Mouse (Mus musculus): ENCODE measurements at regions not wholly inside any gene's neighbourhood (a gene's known extent, or its start where the extent isn't known, plus 50 kb on each side); places are given as distances from the start of the nearest gene placed in this dataset.

DNA sequence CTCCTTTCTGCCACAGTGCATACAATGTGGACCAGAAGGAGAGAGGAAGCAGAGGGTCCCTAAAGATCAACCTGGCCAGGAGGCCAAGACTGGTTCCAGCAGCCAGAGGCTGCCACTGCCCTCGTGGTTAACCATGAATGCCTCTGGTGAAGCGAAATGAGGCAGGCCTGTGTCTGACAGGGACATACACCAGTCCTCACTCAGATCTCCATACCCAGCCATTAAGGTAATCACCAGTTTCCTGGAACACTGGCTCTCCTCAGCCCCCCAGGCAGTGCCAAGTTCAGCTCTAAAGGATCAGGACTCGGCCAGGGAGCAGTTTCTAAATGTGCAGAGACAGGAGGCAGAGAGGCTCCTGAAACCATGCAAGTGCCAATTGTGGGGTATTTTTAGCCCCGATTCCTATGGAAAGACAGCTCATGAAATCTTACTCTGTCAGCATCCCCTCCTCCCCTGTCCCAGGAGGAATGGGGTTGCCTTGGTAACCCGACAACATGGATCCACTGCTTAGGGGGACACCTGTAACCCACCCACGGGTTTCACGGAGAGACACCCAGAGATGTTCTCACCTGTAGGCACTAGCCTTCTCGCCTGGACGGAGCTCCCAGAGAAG lies 103.6 kb downstream of the Ier5 start:
- DNase-seq (ENCODE audit: low read depth, low spot score): no peak

DNA sequence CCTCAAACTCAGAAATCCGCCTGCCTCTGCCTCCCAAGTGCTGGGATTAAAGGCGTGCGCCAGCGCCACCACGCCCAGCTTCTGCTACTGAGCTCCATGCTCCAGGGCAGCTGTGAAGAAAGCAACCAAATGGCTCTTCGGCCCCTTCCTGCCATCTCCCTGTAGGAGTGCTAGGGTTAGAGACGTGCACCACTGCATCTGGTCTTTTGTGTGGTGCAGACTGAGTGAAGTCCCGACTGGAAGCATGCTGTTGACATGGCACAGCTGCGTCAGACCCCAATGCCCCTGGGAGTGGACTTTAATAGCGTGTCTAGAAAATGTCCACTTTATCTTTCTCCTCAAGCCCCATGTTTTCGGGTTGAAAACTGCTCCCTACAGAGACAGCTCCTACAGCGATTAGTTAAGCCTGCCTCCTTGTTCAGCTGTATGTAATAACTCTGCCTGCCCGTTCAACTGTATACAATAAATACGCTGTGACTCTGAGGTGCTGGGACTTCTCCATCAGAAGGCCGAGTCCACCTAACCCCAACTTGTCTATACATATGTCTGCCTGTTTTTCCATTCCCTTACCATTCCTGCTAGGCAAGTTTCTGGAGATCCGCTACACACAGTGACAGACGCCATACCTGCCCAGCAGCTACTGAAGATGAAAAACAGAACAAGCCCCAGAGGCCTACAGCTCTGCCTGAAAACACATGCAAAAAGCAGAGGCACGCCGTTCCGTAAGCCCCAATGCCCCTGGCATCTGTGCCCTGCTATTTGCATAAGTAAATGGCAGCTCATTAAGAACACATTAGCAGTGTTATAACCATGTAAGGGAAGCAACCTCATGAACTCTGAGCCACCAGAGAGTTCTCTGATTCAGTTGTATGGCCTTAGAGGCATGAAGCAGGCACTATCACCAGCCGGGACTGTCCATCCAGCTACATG lies 105.2 kb downstream of the Ier5 start:
- peak; percentile 24 for DNase-seq (ENCODE audit: low read depth, low spot score)

DNA sequence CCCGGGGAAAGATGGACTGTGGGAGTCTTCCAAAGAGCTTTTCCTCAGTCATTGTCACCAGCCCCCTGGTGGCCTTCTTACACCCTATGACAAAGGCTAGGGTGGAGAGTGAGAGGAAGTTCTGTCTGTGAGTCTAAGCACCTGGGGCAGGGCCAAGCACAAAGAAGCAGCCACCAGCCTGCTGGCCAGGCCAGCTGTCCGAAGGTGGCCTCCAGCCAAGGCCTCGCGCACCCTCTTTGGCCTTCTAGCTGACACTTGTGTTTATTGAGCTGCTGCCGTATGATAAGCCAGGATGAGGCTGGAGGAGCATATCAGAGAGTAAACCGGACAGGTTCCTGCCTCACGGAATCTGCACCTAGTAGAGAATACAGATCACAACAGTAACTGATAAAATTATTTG lies 99.0 kb upstream of the Cacna1e start:
- DNase-seq (ENCODE audit: low read depth, low spot score): no peak

DNA sequence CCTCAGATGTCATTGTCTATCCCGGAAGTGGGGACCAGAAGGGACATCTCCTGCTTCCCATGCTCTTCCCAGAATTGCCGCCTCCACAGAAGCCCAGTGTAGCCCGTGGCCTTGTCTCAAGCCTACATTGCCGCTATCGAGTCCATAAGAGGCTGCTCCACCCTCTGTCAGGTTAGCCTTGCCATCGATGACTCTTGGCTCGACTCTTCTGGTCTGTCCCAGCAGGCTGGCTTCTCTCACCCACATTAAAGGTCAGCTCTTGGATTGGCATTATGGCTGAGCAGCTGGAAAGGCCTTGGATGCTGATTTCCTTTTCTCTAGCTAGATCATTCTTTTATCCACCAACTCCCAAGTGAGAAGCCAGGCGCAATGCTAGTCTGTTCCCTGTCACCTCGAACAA lies 98.5 kb upstream of the Cacna1e start:
- DNase-seq (ENCODE audit: low read depth, low spot score): no peak

DNA sequence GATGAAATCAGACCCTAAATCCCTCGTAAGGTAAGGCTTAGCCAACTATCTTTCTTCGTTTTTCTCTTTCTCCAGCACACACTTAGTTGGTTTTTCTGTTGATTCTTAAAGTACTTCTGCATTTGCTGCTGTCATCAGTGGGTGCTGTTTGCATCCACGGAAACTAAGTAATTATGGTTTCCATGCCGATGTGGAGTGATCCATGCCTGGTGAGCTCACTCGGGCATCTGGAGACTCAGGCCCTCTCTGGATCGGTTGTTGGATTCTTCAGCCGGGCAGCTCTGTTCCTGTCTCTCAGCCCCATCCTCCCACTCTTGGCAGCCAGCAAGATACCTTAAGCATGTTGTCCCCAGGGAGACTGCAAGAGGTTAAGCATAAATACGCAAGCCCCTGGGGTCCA lies 97.4 kb upstream of the Cacna1e start:
- no peak for DNase-seq (ENCODE audit: low read depth, low spot score)

DNA sequence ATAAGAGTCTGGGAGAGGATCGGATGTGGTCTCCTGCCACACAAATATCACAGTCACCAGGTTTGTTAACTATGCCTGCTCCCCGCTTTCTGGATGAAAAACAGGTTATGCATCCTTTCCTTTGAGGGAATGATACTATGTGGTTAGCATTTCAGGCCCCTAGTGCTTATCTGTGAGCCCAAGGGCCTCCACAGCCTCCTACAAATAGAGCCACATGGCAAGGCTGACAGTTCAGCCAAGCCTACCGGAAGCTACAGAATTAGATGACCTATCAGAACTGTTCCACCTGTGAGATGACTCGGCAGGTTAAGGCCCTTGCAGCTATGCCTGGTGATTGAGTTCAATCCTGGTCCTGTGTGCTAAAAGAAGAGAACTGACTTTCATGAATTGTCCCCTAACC lies 91.4 kb upstream of the Cacna1e start:
- no peak for DNase-seq (ENCODE audit: low read depth, low spot score)

DNA sequence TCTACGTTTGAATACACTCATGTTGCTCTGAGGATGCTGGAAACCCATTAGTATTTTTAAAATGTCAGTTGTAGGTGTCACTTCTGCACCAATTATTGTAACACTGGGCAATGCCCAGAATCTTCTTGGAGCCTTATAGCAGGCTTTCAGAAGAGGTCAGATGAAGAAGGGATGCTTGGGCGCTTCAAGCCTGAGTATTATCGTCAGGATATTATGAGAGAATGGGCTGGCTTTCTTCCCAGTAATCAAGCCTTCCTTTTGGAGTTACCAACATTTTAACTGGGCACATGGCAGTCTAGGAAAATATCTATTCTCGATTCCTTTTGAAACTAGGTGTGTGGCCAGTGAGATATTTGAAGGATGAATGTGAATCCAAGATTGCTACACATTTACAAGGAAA lies 77.0 kb upstream of the Cacna1e start:
- no peak for DNase-seq (ENCODE audit: low read depth, low spot score)

DNA sequence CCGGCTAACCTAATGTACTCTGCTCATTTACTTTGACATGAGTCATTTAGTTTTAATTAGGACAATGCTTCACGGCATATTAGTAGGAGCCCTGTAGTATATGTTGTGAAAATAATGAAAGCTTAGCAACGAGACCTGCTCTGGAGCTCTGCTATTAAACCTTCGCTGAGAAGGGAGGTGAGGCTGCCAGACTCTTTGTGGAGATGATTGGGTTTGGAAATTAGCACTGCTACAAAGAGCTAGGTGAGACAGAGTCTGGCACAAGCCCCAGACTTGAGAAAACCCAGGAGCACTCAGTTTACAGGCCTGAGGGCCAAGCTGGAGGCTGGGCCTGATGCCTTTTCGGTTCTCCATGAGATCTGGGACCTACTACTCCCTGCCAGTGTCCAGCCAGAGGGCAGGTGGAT lies 72.3 kb upstream of the Cacna1e start:
- DNase-seq (ENCODE audit: low read depth, low spot score): no peak

DNA sequence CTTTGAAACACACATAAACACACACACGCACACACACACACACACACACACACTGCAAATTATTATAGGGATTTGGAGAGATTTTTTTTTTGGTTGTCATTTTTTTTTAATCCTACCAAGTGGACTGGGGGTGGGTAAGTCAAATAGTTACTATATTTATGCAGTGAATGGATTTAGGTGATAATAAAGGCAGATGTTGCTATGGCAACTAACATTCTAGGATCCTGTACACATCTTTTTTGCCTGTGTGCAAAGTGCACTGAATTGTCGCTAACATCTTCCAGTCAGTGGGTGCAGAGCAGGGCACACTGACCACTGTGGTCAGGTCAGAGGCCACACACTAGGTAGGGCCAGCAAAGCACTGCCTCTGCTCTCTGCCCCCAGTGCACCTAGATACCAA lies 68.4 kb upstream of the Cacna1e start:
- DNase-seq (ENCODE audit: low read depth, low spot score): no peak
